Mouse (Mus musculus): ENCODE data around the gene B4gat1.

- TF ChIP-seq POLR2A (IDR thresholded peaks at IDR 0.05; ENCODE audit: low read depth, low read length) (no peak), CTCF (IDR thresholded peaks at IDR 0.05; ENCODE audit: extremely low read depth, insufficient read depth, insufficient read length, insufficient replicate concordance) (no peak)
Measured at GRCm38 (mm10) chr19:5071545-5072369, 33.1 kb downstream of the B4gat1 start.
